Mouse (Mus musculus): ENCODE results near the gene Atg7.

The Atg7 gene

DNA sequence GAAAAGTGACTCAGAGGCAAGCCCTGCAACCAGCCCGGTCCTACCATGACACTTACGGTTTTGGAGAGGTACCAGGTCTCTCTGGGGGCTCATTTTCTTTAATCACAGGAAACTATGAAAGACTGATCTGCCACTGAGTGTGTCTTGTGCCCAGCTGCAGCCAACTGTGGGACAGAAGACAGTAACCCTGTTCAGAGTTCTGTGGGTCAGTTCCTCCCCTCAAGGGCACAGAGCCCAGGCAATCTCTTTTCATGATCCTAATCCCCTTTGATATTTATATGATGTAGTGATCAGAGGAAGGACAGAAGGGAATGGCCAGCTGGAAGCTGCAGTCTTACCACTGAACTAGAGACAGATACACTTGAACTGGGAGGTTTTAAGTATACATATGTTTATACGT is 92.2 kb downstream of the Atg7 start:
- DNase-seq (ENCODE audit: low read depth), result no peak

DNA sequence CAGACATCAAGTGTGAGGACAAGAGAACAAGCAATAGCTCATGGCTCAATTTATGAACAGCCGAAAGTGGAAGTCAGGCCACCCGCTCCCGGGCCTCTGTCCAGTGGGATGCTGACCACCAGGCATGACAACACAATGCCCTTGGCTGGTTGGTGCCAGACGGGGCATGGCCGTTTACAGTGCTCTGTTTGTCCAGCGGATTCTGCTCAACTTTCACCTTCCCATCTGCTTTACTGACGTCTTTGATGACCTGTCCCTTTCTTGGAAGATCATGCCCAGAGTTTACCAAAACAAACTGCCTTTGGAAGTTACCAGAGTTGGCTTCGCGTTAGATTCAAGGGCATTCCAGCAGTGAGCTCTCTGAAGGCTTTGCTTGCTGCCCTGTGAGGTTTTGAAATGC is 93.5 kb downstream of the Atg7 start:
- DNase-seq (ENCODE audit: low read depth), result no peak

DNA sequence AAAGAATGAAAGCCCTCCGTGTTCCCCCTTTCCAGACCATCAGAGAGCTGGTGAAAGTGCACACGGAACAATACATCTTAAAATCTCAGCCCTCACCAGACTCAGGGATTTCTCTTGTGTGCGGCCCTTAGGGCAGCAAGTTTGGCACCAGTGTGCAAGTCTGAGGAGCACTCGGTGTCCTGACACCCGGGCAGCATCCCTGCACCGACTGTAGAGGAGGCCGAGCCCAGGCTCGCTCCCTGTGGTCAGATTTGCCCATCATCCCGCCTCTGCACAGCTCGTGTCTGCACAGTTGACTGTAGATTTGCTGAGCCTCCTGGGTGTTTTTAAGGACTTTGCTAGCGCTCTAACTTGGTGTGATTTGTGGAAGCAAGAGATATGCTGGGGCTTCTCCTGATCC is 94.3 kb downstream of the Atg7 start:
- DNase-seq (ENCODE audit: low read depth), result no peak

DNA sequence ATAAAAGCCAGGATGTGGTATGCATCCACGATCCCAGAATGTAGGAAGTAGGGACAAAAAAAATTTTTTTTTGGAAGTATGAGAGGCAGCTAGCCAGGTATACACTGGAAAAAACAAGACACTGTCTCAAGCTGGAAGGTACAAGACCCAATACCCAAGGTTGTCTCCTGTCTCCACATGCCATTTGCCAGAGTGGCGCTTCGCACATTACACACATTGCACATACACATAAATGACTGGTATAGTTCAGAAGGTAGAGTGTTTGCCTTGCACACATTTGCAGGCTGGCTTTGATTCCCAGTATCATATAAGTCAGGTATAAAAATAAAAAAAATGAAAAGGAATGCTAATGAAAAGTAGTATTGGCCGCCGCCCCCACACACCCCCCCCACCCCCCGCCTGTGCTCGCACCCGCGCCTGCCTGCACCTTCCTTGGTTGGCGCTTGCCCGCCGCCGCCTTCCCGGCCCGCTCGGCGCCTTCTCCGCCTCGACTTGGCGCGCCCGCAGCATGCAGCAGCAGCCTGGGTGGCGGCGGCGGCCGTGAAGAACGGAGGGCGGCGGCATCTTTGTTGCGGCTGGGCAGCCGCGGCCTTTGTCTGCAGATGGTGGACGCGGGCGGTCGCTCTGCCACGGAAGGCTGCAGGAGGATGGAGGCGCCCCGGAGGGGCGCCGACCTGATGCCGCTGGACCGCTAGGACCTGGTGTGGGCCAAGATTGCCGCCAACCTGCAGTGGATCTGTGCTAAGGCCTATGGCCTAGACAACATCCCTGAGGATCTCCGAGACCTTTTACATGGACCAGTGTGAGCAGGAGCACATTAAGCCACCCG is 95.2 kb downstream of the Atg7 start:
- DNase-seq (ENCODE audit: low read depth), result no peak

DNA sequence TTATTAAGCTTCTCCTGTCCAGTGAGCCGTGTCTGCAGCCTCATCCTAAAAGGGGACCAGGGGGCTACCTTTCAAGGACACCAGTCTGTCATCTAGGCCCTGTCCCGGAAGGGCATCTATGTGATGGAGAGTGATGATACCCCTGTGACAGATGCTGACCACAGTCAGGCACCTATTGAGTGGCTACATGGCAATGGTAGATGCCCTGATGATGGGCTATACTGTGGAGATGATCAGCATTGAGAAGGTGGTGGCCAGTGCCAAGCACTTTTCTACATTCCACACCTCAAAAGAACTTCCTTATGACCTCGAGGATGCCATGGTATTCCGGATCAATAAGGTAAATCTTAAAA is 95.8 kb downstream of the Atg7 start:
- no peak for DNase-seq (ENCODE audit: low read depth)

DNA sequence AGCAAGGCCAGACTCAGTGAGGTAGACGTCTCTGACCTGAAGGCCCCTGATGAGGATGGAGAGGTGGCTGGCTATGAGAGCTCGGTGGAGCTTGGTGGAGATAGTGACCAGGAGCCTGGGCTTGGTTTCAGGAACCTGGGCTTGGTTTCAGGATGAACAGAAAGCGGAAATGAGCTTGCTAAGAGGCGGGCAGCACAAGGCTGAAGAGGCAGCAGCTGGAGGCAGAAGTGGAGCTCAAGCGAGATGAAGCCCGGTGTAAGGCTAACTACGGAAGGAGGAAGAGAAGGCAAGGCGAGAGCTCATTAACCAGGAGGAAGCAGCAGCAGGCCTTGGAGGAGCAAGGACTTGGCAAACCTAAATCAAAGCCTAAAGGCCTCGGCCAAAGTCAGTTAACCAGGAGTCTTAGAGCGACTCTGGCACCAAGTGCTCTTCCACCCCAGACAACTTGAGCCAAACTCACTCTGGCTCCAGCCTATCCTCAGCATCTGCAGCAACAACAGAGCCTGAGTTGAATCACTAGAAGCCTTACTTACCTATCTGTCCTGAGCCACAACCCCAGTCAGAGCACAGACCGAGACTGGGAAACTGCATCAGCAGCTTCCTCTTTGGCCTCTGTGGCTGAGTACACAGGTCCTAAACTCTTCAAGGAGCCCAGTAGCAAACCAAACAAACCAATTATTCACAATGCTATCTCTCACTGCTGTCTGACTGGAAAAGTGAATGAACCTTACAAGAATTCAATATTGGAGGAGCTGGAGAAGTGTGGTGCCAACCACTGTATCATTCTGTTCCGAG is 99.5 kb downstream of the Atg7 start:
- no peak for DNase-seq (ENCODE audit: low read depth)

DNA sequence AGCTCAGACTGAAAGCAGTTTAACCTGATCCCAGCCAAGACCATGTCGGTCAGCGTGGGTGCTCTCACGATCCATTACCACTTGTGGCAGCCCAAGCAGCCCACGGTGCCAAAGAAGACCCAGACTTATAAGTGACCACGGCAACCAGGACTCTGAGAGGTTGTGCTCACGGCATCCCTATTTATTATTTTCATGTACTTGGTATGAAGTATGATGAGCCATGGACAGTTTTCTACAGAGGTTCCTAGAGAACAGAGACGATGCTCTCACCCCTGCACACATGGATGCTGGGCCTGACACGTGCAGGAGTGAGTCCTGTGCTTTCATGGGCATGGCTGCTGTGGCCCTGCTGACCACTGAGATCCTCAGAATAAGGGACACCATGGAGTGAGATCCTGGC is 100.2 kb downstream of the Atg7 start:
- DNase-seq (ENCODE audit: low read depth), result no peak

DNA sequence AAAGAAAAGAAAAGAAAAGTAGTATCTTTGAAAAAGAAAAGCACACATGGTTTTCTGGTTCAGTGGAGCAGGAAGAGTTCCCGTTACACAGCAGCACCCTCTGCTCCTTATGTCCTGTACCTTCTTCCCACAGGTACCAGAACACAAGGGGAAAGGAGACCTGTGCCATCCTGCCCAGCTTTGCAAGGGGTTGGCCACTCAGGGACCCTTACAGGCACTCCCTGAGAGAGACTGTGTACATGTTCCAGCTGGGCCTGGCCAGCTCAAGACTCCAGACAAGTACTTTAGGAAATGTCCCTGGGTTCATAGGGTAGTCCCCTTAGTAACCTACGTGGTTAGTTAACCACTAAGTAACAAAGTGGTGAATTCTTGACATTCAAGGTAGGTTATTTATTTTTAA is 100.9 kb downstream of the Atg7 start:
- DNase-seq (ENCODE audit: low read depth), result no peak

DNA sequence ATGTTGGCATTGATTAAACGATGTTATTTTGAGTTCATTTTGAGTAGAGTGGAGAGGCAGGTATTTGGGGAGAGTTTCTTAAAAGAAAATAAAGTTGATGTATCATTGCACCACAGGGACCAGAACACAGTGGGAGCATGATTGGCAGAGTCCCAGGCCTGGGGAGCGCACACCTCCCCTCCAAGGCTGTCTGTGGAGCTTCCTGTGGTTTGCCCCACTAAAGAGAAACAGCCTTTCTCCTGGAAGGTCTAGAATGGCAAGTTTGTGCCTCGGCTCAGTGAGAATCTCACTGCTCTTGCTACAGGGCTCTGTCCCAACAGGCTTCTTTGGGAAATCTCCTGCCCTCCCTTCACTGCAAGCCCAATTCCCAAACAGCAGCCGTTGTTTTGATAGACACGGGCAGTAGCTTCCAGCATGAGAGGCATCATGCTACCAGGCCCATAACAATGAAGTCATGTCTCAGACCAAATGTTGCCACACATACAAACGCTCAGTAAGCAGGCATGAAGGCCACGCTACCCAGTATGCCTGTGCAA is 103.6 kb downstream of the Atg7 start:
- DNase-seq (ENCODE audit: low read depth), result no peak

DNA sequence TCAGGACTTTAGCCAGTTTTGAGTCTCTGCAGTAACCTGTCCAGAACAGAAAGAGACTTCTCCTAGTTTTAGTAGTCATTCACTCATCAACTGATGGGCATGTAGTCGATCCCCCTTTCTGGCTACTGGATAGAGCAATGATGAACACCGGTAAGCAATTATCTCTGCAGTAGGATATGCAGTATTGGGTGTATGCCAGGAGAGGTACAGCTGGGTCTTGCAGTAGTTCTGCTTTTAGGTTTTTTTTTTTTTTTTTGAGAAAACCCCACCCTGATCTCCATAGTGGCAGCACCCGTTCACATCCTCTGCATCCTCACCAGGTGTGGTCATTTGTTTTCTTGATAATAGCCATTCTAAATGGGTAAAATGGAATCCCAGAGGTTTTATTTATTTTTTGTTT is 105.5 kb downstream of the Atg7 start:
- DNase-seq (ENCODE audit: low read depth), result no peak

DNA sequence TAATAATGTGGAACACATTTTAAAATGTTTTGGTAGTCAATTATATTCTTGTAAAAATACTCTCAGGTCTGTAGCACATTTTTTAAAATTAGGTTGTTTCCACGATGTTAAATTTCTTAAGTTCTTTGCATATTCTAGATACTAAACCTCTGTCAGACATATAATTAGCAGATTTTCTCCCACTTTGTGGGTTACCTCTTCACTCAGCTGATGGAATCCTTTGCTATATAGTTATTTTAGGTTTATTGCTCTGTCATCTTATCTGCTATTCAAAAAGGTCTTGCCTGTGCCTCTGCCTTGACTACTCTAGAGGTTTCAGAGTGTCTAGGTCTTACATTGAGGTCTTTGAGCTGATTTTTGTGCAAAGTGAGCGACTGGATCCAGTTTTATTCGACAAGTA is 106.0 kb downstream of the Atg7 start:
- DNase-seq (ENCODE audit: low read depth), result no peak

DNA sequence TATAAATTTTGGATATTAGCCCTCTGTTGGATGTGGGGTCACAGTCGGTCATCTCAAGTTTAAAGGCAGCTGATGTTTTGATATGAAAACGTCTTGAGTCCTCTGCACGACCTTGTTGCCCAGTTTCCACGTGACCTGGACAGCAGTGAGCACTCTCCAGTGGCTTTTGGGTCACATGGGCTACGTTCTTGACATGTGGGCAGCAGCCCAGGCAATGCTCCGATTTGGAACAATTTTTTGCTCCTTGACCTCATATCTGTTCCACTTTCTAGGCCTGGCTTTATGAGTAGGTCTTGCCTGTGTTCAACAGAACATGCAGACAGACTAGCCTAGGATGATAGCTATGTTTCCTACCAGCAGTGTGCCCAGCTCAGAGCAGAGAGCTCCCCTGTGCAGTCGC is 115.9 kb downstream of the Atg7 start:
- DNase-seq (ENCODE audit: low read depth), result no peak

DNA sequence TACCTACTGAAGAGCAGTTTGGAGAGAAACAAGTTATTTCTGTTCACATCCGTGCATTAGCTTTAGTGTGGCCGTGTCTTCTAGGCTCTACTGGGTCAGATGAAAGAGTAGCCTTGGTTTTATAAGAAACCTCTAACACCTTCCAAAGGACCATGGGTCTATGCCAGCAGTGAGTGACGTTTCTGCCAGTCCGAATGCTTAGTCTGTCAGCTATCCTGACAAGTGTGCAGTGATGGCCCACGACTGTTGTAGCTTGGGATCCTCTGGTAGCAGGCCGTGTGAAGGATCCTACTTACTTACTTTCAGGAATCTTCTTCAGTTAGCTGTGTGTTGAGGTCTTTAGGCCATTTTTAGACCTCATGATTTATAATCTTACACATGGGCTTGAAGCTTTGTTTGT is 123.4 kb downstream of the Atg7 start:
- no peak for DNase-seq (ENCODE audit: low read depth)

DNA sequence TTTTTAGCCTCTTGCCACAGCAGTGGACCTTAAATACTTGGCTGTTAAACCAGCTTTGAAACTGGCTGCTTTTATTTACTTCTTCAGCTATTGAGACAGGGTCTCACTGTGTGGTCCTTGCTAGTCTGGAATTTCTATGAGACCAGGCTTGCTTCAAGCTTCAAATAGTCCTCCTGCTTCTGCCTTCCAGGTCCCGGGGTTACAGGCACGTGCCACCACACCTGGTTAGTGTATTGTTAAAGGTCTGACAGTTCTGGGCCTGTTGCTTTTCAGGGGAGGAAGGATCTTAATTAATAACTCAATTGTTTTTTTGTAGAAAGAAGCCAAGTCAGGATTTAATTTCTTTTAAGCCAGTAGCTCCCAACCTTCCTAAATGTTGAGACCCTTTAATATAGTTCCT is 124.8 kb downstream of the Atg7 start:
- no peak for DNase-seq (ENCODE audit: low read depth)

DNA sequence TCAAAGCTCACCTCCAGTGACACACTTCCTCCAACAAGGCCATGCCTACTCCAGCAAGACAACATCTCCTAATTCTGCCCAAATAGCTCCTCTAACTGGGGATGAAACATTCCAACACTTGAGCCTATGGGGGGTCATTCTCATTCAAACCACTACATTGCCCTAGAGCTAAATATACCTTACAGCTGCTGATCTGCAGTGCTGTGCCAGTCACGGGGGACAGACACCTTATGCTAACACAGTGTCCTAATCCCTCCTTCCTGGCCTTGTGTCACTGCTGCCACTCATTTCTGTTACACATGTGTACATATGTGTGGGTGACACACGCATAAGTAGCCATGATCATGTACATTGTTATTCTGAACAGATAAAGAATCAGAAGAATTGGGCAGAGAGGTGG is 127.4 kb downstream of the Atg7 start:
- no peak for DNase-seq (ENCODE audit: low read depth)

DNA sequence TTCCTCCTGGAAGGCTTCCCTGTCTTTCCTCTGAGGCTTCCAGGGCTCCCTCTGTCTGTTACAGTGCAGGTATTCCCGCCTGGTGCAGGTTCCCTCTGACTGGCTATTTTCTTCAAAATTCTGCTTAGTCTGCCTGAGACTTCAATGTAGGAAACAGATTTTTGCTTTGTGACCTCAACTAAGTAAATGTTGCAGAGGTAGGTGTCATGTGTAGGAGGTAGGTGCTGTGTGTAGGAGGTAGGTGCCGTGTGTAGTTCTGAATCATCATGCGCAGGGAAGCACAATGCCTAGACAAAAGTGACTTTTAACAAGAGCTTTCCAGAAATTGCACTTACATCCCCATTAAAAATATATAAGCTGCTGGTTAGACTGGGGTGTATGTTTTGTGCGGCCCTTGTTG is 128.6 kb downstream of the Atg7 start:
- DNase-seq (ENCODE audit: low read depth), result no peak

DNA sequence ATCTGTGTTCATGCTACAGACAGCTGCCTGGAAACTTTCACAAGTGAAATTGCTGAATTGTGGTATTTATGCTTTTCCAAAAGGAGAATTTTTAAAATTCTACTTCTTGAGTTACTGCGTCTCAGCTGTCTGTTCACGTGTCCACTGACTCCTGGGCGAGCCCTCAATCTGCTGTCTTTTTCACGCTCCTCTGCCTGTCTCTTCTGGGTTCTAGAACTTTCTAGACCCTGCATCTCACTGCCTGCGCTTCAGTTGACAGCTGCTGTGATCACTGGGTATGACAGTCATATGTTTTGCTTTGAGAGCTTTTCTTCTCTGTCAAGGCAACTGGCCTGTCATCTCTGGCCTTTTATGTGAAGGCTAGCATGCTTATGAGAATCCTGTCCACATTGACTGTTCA is 132.3 kb downstream of the Atg7 start:
- no peak for DNase-seq (ENCODE audit: low read depth)

DNA sequence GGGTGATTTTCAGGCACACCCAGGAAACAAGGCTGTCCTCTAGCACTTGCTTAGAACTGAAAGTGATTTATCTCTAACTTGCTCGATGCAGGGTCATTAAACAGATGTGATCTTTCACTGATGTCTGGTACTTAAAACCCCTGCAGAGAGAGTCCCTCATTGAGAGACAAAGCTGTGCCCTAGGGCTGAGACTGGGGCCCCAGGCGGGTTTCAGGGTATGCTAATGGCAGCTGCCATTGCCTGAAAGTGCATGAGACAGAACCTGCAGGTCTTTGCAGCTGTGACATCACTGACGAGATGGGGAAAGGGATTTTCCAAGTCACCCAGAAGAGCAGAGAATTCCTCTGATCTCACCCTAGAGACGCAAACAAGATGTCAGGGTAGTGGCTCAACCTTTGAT is 135.0 kb downstream of the Atg7 start:
- no peak for DNase-seq (ENCODE audit: low read depth)

DNA sequence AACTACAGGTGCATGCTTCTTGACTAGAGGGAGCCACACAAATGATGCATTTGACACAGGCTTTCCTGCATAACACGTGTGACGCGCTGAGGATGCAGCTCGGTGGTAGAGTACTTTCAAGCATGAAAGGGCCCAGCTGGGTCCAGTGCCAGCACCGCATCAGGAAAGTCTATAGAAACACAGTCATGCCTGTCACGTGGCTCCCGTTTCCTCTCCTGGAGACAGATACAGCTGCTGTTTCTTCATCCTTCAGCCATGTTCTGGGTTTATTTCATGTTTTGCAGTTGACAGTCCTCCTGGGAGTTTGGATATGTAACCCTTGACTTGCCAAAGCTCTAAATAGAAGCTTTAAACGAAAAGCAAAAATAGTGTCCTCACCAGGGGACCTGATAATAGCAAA is 135.8 kb downstream of the Atg7 start:
- no peak for DNase-seq (ENCODE audit: low read depth)

DNA sequence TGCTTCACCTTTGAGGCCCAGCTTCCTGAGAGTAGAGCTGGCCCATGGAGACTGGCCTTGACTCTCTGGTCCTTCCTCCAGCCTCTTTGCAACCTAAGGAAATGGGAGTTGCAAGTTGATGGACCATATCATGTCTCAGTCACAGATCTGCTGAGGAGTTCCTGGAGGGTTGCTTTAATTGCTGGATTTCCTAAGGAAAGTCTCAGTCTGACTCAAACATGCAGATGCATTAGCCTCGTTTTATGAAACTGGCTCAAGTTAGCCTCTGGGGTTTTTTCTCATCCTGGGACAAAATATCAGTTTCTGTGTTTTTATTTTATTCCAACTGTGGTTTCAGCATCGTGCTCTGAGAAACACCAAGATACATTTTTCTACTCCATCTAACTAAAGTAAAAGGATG is 137.7 kb downstream of the Atg7 start:
- no peak for DNase-seq (ENCODE audit: low read depth)

DNA sequence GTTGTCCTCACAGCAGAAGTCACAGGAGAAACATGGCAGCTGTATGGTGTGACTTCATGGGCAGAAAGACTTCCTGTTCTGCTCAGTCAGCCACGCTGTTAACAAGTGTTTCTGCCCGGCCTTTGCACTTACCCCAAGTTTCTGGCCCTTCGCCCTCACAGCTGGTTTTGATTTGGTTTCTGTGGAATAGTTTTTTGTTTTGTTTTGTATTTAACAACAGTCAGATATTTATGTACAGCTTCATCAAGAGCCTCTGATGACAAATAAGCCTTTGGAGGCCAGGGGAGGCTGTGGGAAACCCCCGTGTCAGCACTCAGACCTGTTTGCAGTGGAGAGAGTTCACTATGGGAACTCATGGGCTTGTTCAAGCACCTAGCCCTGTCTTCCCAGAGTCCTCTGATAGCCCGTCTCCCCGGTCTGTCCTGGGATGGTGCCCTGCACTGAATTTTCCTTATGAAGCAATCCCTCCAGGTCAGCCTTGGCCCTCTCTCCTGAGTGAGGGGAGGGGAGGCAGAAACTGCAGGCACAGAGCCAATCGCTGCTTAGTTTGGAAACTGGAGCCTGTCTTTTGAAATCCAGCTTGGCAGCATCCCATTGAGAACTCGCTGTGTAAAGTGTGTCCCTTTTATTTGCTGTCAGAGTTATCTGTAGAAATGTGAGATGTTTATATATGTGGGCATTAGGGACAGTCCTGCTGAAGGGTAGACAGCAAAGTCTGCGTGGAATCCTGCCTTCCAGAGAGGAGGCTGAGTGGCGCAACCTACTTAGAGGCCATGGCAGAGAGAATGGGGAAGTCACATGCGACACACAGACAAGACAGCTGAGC is 138.7 kb downstream of the Atg7 start:
- DNase-seq (ENCODE audit: low read depth), result no peak

DNA sequence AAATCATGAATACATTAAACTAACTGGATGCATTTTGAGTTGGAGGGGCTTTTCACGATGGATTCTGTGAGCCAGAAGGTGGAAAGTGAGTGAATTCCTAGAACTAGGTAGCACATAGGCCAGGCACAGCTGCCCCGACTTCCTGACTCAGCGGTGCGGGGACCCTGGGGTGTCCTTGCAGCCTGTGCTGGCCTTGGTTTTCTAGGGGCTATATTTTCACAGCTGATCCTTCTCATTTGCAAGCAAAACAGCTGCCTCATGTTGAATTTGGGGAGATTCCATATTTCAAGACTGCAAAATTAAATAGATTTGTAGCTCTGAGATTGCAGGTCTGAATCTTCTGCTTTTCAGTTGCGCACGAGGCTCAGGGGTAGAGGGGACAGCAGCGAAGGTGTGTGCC is 139.6 kb downstream of the Atg7 start:
- no peak for DNase-seq (ENCODE audit: low read depth)

DNA sequence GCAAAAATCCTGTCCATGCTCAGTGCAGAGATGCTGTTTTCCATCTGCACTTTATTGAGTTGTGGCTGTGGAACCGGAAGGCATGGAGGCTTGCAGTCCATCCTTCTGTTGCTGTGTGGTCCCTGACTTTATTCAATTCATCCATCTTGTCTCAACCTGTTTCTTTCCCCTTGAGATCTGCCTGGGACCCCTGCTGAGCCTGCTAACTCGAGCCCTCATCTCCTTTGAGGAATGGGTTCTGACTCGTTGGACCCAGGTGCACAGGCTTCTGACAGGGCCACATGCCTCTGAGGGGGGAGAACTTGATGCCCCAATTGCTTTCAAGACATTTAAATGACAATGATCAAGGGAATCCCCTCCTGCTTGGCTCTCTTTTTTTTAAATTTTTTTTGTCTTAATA is 143.6 kb downstream of the Atg7 start:
- DNase-seq (ENCODE audit: low read depth), result no peak

Measured in c-Kit-positive CD71-positive TER-119-negative erythroid progenitor cells, embryonic 14.5 days (primary cell).